Mouse (Mus musculus) intestine, embryonic 16.5 days (tissue): ENCODE results near the gene Fam178b. TPM values are rescaled to one million over a fixed set of nuclear protein-coding genes. Genes with fewer than 3 reads are reported as not detected.
A peak's percentile ranks its signal among the peaks of the same experiment; 100 is the strongest.

Experiments used
- ATAC-seq: fragments of 200-750 bp; cut with Nextera tagmentation; 2 replicates; pipeline ENCODE4 v1.8.0; 2017; ENCODE audit warnings: moderate TSS enrichment, moderate library complexity
- H3K27ac ChIP-seq: fragments of 300-500 bp; sonication (generic); 2 replicates; pipeline ENCODE4 v1.5.1; 2014; ENCODE audit warnings: mild to moderate bottlenecking, low read length
- H3K27me3 ChIP-seq: fragments of 300-500 bp; sonication (generic); replicated peaks from 2 replicates; pipeline ENCODE4 v1.6.1; 2014; ENCODE audit warnings: low read length, control low read depth, mixed read lengths; ENCODE audit not compliant: control insufficient read depth, insufficient read depth
- H3K36me3 ChIP-seq: fragments of 300-500 bp; sonication (generic); 2 replicates; pipeline ENCODE4 v1.6.1; 2014; ENCODE audit warnings: low read length, control low read depth; ENCODE audit not compliant: control insufficient read depth, insufficient read depth
- H3K4me1 ChIP-seq: fragments of 300-500 bp; sonication (generic); 2 replicates; pipeline ENCODE4 v1.6.1; 2014; ENCODE audit warnings: low read length, control low read depth, mixed read lengths; ENCODE audit not compliant: control insufficient read depth, insufficient read depth
- H3K4me2 ChIP-seq: fragments of 300-500 bp; sonication (generic); 2 replicates; pipeline ENCODE4 v1.6.1; 2014; ENCODE audit warnings: low read depth, low read length, control low read depth
- H3K4me3 ChIP-seq: fragments of 300-500 bp; sonication (generic); 2 replicates; pipeline ENCODE4 v1.5.1; 2014; ENCODE audit warnings: mild to moderate bottlenecking, low read length
- H3K9ac ChIP-seq: fragments of 300-500 bp; sonication (generic); 2 replicates; pipeline ENCODE4 v1.6.1; 2014; ENCODE audit warnings: low read depth, low read length
- H3K9me3 ChIP-seq: fragments of 300-500 bp; sonication (generic); 2 replicates; pipeline ENCODE4 v1.6.1; 2016; ENCODE audit warnings: low read length, control low read depth; ENCODE audit not compliant: control insufficient read depth
- WGBS: fragments of 180-500 bp; shearing (Covaris S2); extraction: QIAGEN DNeasy Blood & Tissue Kit; methylation state at CpG from one replicate; pipeline ENCODE4 v1.1.7; 2014; 5-methylcytosine and 5-hydroxymethylcytosine counted together
- microRNA-seq: library from miRNA; unstranded; fragments of <30 nt; microRNA quantifications from one replicate; pipeline ENCODE4, GENCODE M21; 2016
- polyA plus RNA-seq: library from polyadenylated mRNA; unstranded; fragments of >200 nt; fragmentation: Nextera tagmentation; extraction: Ambion mirVana; gene quantifications from 2 replicates; pipeline ENCODE4 v1.2.1, GENCODE M21; 2015

Gene Fam178b
- polyA plus RNA-seq, 1 experiment from 2014 or later = 0.54 TPM

DNA sequence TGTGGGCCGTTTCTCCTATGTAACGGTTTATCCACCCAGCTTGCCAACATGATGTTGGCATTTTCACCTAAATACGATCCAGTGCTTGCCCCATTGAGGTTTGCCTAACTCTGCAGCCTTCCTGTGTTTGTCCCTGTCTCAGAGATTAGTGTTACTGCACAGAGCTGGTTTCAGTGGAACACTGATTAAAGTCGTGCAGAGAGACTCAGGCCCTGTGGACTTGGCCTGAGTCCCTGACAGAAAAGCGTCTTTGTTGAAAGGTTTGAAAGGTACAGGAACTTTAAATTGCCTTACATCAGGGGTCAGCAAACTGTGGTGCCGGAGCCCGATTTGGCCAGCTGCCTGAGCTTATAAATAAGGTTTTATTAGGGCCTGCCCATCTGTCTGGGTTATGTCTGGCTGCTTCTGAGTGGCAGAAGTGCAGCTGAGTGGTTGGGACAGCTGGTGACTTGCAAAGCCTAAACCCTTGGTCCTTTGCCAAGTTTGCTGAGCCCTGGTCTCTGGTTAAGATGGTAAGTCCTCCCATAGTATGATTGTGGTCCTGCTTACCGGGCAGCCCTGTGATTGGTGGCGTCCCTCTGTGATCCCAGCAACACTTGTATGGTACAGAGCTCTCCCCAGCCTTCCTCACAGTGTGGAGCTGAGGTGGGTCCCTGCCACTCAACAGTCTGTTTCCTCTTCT lies 159.5 kb downstream of the Fam178b start:
- Histone ChIP-seq H3K4me2 (no peak overlapping the region), H3K27me3 (no peaks in the 10 kb centered on the region), H3K27ac (0 out of 2 replicates have a peak overlapping the region, but pooled peaks have one; percentile 0), H3K4me3 (no peak overlapping the region), H3K4me1 (0 out of 2 replicates have a peak, but pooled peaks cover 3% of the 10 kb centered on the region), H3K36me3 (peaks cover 23% of the 10 kb centered on the region), H3K9ac (no peak overlapping the region), H3K9me3 (no peaks in the 10 kb centered on the region)
- WGBS = 54% methylated on average over 9 of the region's 9 CpGs
- peak; percentile 41; the same call in 1 of the 2 replicates for ATAC-seq

- no peak for ATAC-seq
- H3K36me3 ChIP-seq = peaks cover 23% of the 10 kb centered on the region
- H3K27me3 ChIP-seq = no peaks in the 10 kb centered on the region
- H3K4me2 ChIP-seq = no peak overlapping the region
- H3K4me3 ChIP-seq = no peak overlapping the region
- H3K27ac ChIP-seq = no peak overlapping the region
- WGBS = 93% methylated on average over 7 of the region's 7 CpGs
- no peaks in the 10 kb centered on the region for H3K9me3 ChIP-seq
- peaks cover 9% of the 10 kb centered on the region; the same call in 1 of the 2 replicates for H3K4me1 ChIP-seq
- no peak overlapping the region for H3K9ac ChIP-seq
These were observed 160.8 kb downstream of the Fam178b start for GRCm38 (mm10) chr1:36522210-36522609.

DNA sequence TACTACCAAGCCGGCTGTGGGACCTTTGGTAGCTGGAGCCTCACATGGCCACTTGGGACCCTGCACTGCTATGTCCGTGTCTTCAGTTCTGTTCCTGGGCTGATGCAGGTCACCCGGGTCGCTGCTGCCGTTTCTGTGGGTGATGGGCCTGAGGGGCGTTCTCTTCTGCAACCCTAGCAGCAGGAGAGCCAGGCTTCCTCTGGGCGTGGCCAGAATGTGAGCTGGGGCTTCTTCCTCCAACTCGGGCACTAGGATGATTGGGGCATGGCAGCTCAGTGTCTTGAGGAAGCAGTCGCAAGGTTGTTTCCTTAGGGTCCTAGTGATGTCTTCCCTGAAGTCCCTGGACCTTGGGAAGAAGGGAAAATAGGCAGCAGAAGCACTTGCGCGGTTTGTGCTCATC lies 163.4 kb downstream of the Fam178b start:
- no peak overlapping the region for H3K4me2 ChIP-seq
- H3K4me3 ChIP-seq = no peak overlapping the region
- H3K36me3 ChIP-seq = peaks cover 15% of the 10 kb centered on the region
- H3K27ac ChIP-seq = no peak overlapping the region
- 60% methylated on average over 11 of the region's 11 CpGs for WGBS
- H3K9ac ChIP-seq = no peak overlapping the region
- no peaks in the 10 kb centered on the region for H3K9me3 ChIP-seq
- peaks cover 12% of the 10 kb centered on the region for H3K4me1 ChIP-seq
- H3K27me3 ChIP-seq = no peaks in the 10 kb centered on the region
- ATAC-seq = no peak

DNA sequence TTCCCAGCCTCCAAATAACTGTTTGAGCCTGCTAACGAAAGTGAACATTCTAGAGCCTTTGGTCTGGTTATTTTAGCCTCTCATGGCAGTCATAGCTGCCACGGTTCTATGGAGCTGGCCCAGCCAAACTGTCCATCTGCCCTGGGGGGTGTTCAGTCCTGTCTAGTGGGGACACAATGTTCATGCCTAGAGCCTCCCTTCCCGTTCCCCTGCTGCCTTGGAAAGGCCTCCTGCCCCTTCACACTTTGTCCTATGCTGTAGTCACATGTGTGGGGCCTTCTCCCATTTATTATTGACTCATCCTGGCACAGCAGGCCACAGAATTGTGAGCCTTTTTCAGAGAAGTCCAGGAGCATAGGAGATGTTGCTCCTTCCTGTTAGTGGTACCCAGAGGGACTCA lies 164.7 kb downstream of the Fam178b start:
- Histone ChIP-seq H3K9me3 (no peaks in the 10 kb centered on the region), H3K9ac (0 out of 2 replicates have a peak overlapping the region, but pooled peaks have one; percentile 19), H3K4me2 (no peak overlapping the region), H3K36me3 (peaks cover 15% of the 10 kb centered on the region), H3K4me3 (no peak overlapping the region), H3K27ac (no peak overlapping the region), H3K27me3 (no peaks in the 10 kb centered on the region), H3K4me1 (peaks cover 20% of the 10 kb centered on the region)
- 76% methylated on average over 3 of the region's 3 CpGs for WGBS
- peak; percentile 47; the same call in 1 of the 2 replicates for ATAC-seq

- Histone ChIP-seq H3K9ac (no peak overlapping the region), H3K4me3 (peak overlapping the region; percentile 96; the same call in 1 of the 2 replicates), H3K9me3 (no peaks in the 10 kb centered on the region), H3K4me2 (peak overlapping the region; percentile 95), H3K27ac (no peak overlapping the region), H3K4me1 (peaks cover 27% of the 10 kb centered on the region), H3K36me3 (no peaks in the 10 kb centered on the region), H3K27me3 (no peaks in the 10 kb centered on the region)
- 49% methylated on average over 2 of the region's 2 CpGs for WGBS
- ATAC-seq = no peak
These were observed 169.3 kb downstream of the Fam178b start for GRCm38 (mm10) chr1:36513718-36514117.

GRCm38 (mm10) chr1:36513310-36513709 lies 169.7 kb downstream of the Fam178b start:
- 13% methylated on average over 1 of the region's 1 CpGs for WGBS

GRCm38 (mm10) chr1:36512966-36513280 lies 170.1 kb downstream of the Fam178b start:
- H3K4me3 ChIP-seq = peak overlapping the region; percentile 96
- H3K9ac ChIP-seq = peak overlapping the region; percentile 84
- WGBS = 1% methylated on average over 16 of the region's 16 CpGs
- no peak for ATAC-seq
- H3K9me3 ChIP-seq = no peaks in the 10 kb centered on the region
- H3K27me3 ChIP-seq = no peaks in the 10 kb centered on the region
- H3K36me3 ChIP-seq = no peaks in the 10 kb centered on the region
- H3K27ac ChIP-seq = no peak overlapping the region; the same call in 1 of the 2 replicates
- peaks cover 20% of the 10 kb centered on the region for H3K4me1 ChIP-seq
- peak overlapping the region; percentile 95 for H3K4me2 ChIP-seq

More at GRCm38 (mm10) chr1:36513310-36513709, 169.7 kb downstream of the Fam178b start:
- Histone ChIP-seq H3K4me1 (peaks cover 24% of the 10 kb centered on the region), H3K27me3 (no peaks in the 10 kb centered on the region), H3K36me3 (no peaks in the 10 kb centered on the region), H3K4me3 (peak overlapping the region; percentile 96), H3K27ac (no peak overlapping the region), H3K9me3 (no peaks in the 10 kb centered on the region), H3K4me2 (peak overlapping the region; percentile 95), H3K9ac (peak overlapping the region; percentile 84)
- no peak for ATAC-seq

Small RNAs within 50 kb of the gene (microRNA-seq; reads per million reads assigned to microRNA genes)
- gene Gm24133 = not detected

Other genes with a start within 250 kb of the Fam178b start
- gene Lman2l, start 237.9 kb downstream of the Fam178b start, polyA plus RNA-seq = 29.8 and 32.1 TPM in 2 replicates
- 39.2 and 40.2 TPM in 2 replicates for gene Cnnm4, start 211.6 kb downstream of the Fam178b start, polyA plus RNA-seq
- gene Cnnm3, start 171.3 kb downstream of the Fam178b start, polyA plus RNA-seq = 2.1 and 2.3 TPM in 2 replicates
- gene Ankrd23, start 146.3 kb downstream of the Fam178b start, polyA plus RNA-seq = 12.7 and 14.6 TPM in 2 replicates
- 0.37 TPM in 1 of 2 replicates, not detected in the other for gene Gm42417, start 143.8 kb downstream of the Fam178b start, polyA plus RNA-seq
- gene Ankrd39, start 135.7 kb downstream of the Fam178b start, polyA plus RNA-seq = 23.6 and 26.8 TPM in 2 replicates
- 7.4 and 7.9 TPM in 2 replicates for gene Sema4c, start 124.8 kb downstream of the Fam178b start, polyA plus RNA-seq
- gene Cox5b, start 8.3 kb upstream of the Fam178b start, polyA plus RNA-seq = 940 and 946 TPM in 2 replicates
- gene 4933424G06Rik, start 27.0 kb upstream of the Fam178b start, polyA plus RNA-seq = 0.12 TPM in 1 of 2 replicates, not detected in the other
- gene Actr1b, start 31.2 kb upstream of the Fam178b start, polyA plus RNA-seq = 94.8 and 98.3 TPM in 2 replicates
- gene Zap70, start 78.6 kb upstream of the Fam178b start, polyA plus RNA-seq = 0.72 and 1.0 TPM in 2 replicates